Mouse (Mus musculus) erythroblast, embryonic 14.5 days (primary cell): Measurements from ENCODE around the gene Srpk1. TPM values are rescaled to one million over a fixed set of nuclear protein-coding genes. Genes with fewer than 3 reads are reported as not detected.
A peak's percentile ranks its signal among the peaks of the same experiment; 100 is the strongest.

Source experiments
- H3K27me3 ChIP-seq: 2 replicates; pipeline ENCODE4 v1.6.1; 2012; ENCODE audit warnings: inconsistent platforms; ENCODE audit not compliant: control insufficient read depth
- H3K36me3 ChIP-seq: 2 replicates; pipeline ENCODE4 v1.6.1; 2012; ENCODE audit warnings: mild to moderate bottlenecking, inconsistent platforms; ENCODE audit not compliant: control insufficient read depth
- H3K4me1 ChIP-seq: 2 replicates; pipeline ENCODE4 v1.6.1; 2012; ENCODE audit warnings: inconsistent platforms; ENCODE audit not compliant: control insufficient read depth
- H3K4me3 ChIP-seq: replicated peaks from 2 replicates; pipeline ENCODE3; 2012; ENCODE audit warnings: moderate library complexity, mild to moderate bottlenecking, inconsistent platforms
- H3K9me3 ChIP-seq: 2 replicates; pipeline ENCODE4 v1.6.1; 2012; ENCODE audit warnings: low read length, inconsistent platforms, mixed read lengths; ENCODE audit not compliant: control insufficient read depth
- GATA1 ChIP-seq: IDR thresholded peaks from 2 replicates; pipeline ENCODE4 v1.6.1; 2012; ENCODE audit warnings: low read length, inconsistent platforms, mixed read lengths
- TAL1 ChIP-seq: IDR thresholded peaks from 3 replicates; pipeline ENCODE4 v1.6.1; 2012; ENCODE audit warnings: low read length, inconsistent platforms, mixed read lengths
- polyA plus RNA-seq: library from polyadenylated mRNA; stranded (reverse); fragments of >175 nt; gene quantifications from 2 replicates; pipeline ENCODE4 v1.2.3, GENCODE M21; 2012

Gene Srpk1
- 1.4 and 1.5 TPM in 2 replicates for polyA plus RNA-seq

DNA sequence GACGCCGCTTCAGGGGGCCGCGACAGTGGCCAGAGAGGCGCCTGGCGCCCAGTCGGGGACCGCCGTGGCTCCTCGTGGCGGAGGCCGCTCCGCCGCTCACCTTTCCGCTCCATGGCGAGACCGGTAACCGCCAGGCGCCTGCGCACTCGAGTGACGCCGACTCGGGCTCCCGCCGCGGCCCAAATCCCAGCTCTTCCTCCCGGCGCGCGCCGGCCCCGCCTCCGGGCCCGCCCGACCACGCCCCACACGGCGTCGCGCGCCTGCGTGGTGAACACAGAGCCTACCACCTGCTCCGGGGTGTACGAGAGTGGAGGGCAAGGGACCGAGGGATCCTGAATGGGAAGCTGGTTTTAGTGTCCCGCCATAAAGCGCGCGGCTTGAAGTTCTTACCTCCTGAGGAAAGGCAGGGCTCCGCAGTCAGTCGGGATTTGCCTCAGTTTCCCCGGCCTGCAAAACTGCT lies at the start of gene Srpk1:
Gene Srpk1, minus strand, starts transcription at position 410 of the 460 bp plus-strand sequence.
- H3K9me3 ChIP-seq, result no peaks in the 10 kb centered on the region
- H3K36me3 ChIP-seq, result peaks cover 25% of the 10 kb centered on the region
- H3K4me3 ChIP-seq, result peak within 1 kb of the TSS; percentile 92
- TF ChIP-seq TAL1, result no peak
- no peak for TF ChIP-seq GATA1
- H3K4me1 ChIP-seq, result peaks cover 52% of the 10 kb centered on the region
- H3K27me3 ChIP-seq, result no peaks in the 10 kb centered on the region; the same call in 1 of the 2 replicates

- H3K9me3 ChIP-seq, result no peaks in the 10 kb centered on the region
- H3K36me3 ChIP-seq, result no peaks in the 10 kb centered on the region
- no peak overlapping the region for H3K4me3 ChIP-seq
- TF ChIP-seq TAL1 (no peak), GATA1 (no peak)
- H3K4me1 ChIP-seq, result no peaks in the 10 kb centered on the region
- H3K27me3 ChIP-seq, result 0 out of 2 replicates have a peak, but pooled peaks cover 2% of the 10 kb centered on the region
Measured at GRCm38 (mm10) chr17:28659564-28659963, 37.1 kb upstream of the Srpk1 start.

DNA sequence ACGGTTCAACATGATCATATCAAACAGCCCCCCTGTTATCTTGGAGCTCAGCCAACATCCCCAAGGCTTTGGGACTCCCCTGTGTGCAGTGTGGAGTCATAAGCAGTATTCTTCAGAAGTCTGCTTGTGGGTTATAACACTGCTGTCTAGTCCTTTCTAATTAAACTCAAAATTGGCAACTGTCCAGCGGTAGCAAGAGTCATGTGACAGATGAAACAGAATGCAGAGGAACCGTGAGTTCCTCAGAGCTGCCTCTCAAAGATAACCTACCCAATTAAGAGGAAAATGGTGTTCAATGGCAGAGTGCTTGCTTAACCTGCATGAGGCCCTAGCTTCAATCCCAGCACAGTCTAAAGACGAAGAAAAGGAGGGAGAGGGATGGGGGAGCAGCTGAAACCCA lies 35.4 kb upstream of the Srpk1 start:
- no peaks in the 10 kb centered on the region for H3K9me3 ChIP-seq
- H3K27me3 ChIP-seq, result 0 out of 2 replicates have a peak, but pooled peaks cover 2% of the 10 kb centered on the region
- H3K4me1 ChIP-seq, result no peaks in the 10 kb centered on the region
- H3K4me3 ChIP-seq, result no peak overlapping the region
- H3K36me3 ChIP-seq, result no peaks in the 10 kb centered on the region
- TF ChIP-seq TAL1, result no peak

- Histone ChIP-seq H3K4me1 (no peaks in the 10 kb centered on the region), H3K4me3 (no peak overlapping the region), H3K27me3 (no peaks in the 10 kb centered on the region; the same call in 1 of the 2 replicates), H3K36me3 (no peaks in the 10 kb centered on the region), H3K9me3 (no peaks in the 10 kb centered on the region)
- no peak for TF ChIP-seq TAL1
- TF ChIP-seq GATA1, result no peak
Measured at GRCm38 (mm10) chr17:28650268-28650667, 27.8 kb upstream of the Srpk1 start.

GRCm38 (mm10) chr17:28648607-28649370 lies 26.3 kb upstream of the Srpk1 start:
- TF ChIP-seq TAL1 (no peak), GATA1 (no peak)
- Histone ChIP-seq H3K27me3 (no peaks in the 10 kb centered on the region; the same call in 1 of the 2 replicates), H3K4me3 (no peak overlapping the region), H3K36me3 (no peaks in the 10 kb centered on the region), H3K4me1 (no peaks in the 10 kb centered on the region), H3K9me3 (no peaks in the 10 kb centered on the region)

DNA sequence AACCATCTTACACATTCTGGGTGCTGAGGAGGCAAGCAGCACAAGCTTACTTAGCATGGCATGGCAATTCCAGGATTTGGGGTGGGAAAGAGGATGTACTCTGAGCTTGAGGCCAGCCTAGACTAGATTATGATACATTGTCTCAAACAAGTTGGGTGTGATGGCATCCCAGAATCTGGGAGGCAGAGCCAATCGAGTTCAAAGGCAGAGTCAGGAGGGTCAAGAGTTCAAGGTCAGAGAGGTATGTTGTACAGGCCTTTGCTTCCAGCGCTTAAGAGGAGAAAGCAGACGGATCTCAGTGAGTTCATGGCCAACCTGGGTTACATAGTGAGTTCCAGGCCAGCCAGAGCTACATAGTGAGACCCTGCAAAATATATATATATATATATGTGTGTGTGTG lies 23.7 kb upstream of the Srpk1 start:
- H3K27me3 ChIP-seq, result peaks cover 3% of the 10 kb centered on the region; the same call in 1 of the 2 replicates
- TF ChIP-seq TAL1 (no peak), GATA1 (no peak)
- no peaks in the 10 kb centered on the region for H3K4me1 ChIP-seq

GRCm38 (mm10) chr17:28644112-28644511 lies 21.6 kb upstream of the Srpk1 start:
- no peaks in the 10 kb centered on the region for H3K4me1 ChIP-seq
- no peaks in the 10 kb centered on the region for H3K9me3 ChIP-seq
- H3K4me3 ChIP-seq, result no peak overlapping the region
- H3K27me3 ChIP-seq, result peaks cover 5% of the 10 kb centered on the region; the same call in 1 of the 2 replicates
- no peak for TF ChIP-seq TAL1
- TF ChIP-seq GATA1, result no peak
- no peaks in the 10 kb centered on the region for H3K36me3 ChIP-seq

More for the DNA sequence above, 23.7 kb upstream of the Srpk1 start:
- no peaks in the 10 kb centered on the region for H3K36me3 ChIP-seq
- no peak overlapping the region for H3K4me3 ChIP-seq
- H3K9me3 ChIP-seq, result no peaks in the 10 kb centered on the region

GRCm38 (mm10) chr17:28643697-28644096 lies 21.2 kb upstream of the Srpk1 start:
- no peak overlapping the region for H3K4me3 ChIP-seq
- TF ChIP-seq TAL1, result no peak
- TF ChIP-seq GATA1, result no peak
- no peaks in the 10 kb centered on the region for H3K4me1 ChIP-seq
- H3K27me3 ChIP-seq, result peaks cover 5% of the 10 kb centered on the region; the same call in 1 of the 2 replicates
- no peaks in the 10 kb centered on the region for H3K36me3 ChIP-seq
- no peaks in the 10 kb centered on the region for H3K9me3 ChIP-seq

DNA sequence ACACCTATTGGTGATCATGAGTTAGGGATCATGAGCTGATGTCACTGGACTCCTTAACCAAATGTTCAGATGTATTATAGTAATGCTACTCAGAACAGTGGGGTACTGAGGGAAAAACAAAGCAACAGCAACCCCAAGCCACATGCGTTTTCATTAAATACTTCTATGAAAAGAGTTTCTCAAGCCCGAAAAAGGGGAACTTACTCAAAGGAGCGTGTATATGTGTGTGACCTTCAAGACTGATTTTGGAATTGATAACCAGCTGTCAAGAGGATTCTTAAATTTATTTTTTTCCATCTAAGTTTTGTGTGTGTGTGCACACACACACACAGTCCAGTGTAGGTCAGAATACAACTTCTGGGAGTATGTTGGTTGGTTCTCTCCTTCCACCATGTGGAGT lies 17.6 kb upstream of the Srpk1 start:
- H3K4me1 ChIP-seq, result no peaks in the 10 kb centered on the region
- peaks cover 5% of the 10 kb centered on the region; the same call in 1 of the 2 replicates for H3K27me3 ChIP-seq
- H3K4me3 ChIP-seq, result no peak overlapping the region
- H3K9me3 ChIP-seq, result no peaks in the 10 kb centered on the region
- TF ChIP-seq GATA1 (no peak), TAL1 (no peak)
- H3K36me3 ChIP-seq, result no peaks in the 10 kb centered on the region
